Mouse (Mus musculus) gastrocnemius, adult 2 months (tissue): ENCODE data around the gene Mecom. TPM values are rescaled to one million over a fixed set of nuclear protein-coding genes. Genes with fewer than 3 reads are reported as not detected.
A peak's percentile ranks its signal among the peaks of the same experiment; 100 is the strongest.
"Not testable (repeated sequence)": the region's sequence is repeated elsewhere in the genome, so short reads cannot be mapped to it uniquely, and the experiment has no call there.

Source experiments
- DNase-seq: peaks from one replicate; pipeline ENCODE4 v3.0.0; 2022
- H3K27ac ChIP-seq: fragments of 200-600 bp; 2 replicates; pipeline ENCODE4 v1.8.1; 2022; ENCODE audit warnings: mild to moderate bottlenecking
- H3K4me3 ChIP-seq: fragments of 200-600 bp; 2 replicates; pipeline ENCODE4 v1.8.1; 2022; ENCODE audit warnings: mild to moderate bottlenecking, moderate library complexity
- CTCF ChIP-seq: fragments of 200-600 bp; IDR thresholded peaks from 2 replicates; pipeline ENCODE4 v1.8.1; 2022; ENCODE audit warnings: antibody characterized with exemption, mild to moderate bottlenecking, moderate library complexity
- intact Hi-C: fragments of 180-260 bp; cut with DNase I; formaldehyde crosslinking; loops from one replicate; pipeline ENCODE4 v1.15.1; 2025
- total RNA-seq, 2 experiments: library from RNA; stranded (reverse); gene quantifications; 2 replicates each; pipeline ENCODE4 v1.2.3; 2021

Gene Mecom
- total RNA-seq, 2 experiments from 2014 or later: 5.8 to 6.9 TPM

GRCm38 (mm10) chr3:30546831-30547369, 908 bp downstream of the Mecom start:
- Histone ChIP-seq H3K27ac (peak overlapping the region; percentile 79), H3K4me3 (peak overlapping the region; percentile 65)
- intact Hi-C loops: no loop called here
- TF ChIP-seq CTCF: no peak
- peak; percentile 78 for DNase-seq

GRCm38 (mm10) chr3:30546366-30546765, 1.4 kb downstream of the Mecom start:
- DNase-seq: no peak
- intact Hi-C loops: no loop called here
- H3K4me3 ChIP-seq: peak overlapping the region; percentile 65
- no peak for TF ChIP-seq CTCF
- H3K27ac ChIP-seq: peak overlapping the region; percentile 79

GRCm38 (mm10) chr3:30545246-30545645, 2.6 kb downstream of the Mecom start:
- Histone ChIP-seq H3K4me3 (no peak overlapping the region), H3K27ac (no peak overlapping the region)
- DNase-seq: no peak
- intact Hi-C loops: no loop called here
- TF ChIP-seq CTCF: no peak

- intact Hi-C loops: no loop called here
Observed at GRCm38 (mm10) chr3:30544305-30544704, 3.5 kb downstream of the Mecom start.

GRCm38 (mm10) chr3:30535821-30536220, 12.0 kb downstream of the Mecom start:
- no peak for DNase-seq
- Histone ChIP-seq H3K27ac (no peak overlapping the region), H3K4me3 (no peak overlapping the region)
- intact Hi-C loops: no loop called here
- no peak for TF ChIP-seq CTCF

More at GRCm38 (mm10) chr3:30544305-30544704, 3.5 kb downstream of the Mecom start:
- no peak for DNase-seq
- Histone ChIP-seq H3K4me3 (no peak overlapping the region), H3K27ac (no peak overlapping the region)
- no peak for TF ChIP-seq CTCF

GRCm38 (mm10) chr3:30520751-30521150, 27.1 kb downstream of the Mecom start:
- intact Hi-C loops, H3K4me3 ChIP-seq, DNase-seq, H3K27ac ChIP-seq: not testable (repeated sequence)
- TF ChIP-seq CTCF: peak; percentile 42

GRCm38 (mm10) chr3:30519425-30519824, 28.4 kb downstream of the Mecom start:
- no peak for DNase-seq

GRCm38 (mm10) chr3:30515795-30516170, 32.0 kb downstream of the Mecom start:
- H3K27ac ChIP-seq: no peak overlapping the region
- no peak for TF ChIP-seq CTCF
- H3K4me3 ChIP-seq: peak overlapping the region; percentile 73
- intact Hi-C loops: loop anchor here (5.0 kb wide), 2 partner anchors 518 to 703 kb away; no protein-coding TSS in a partner anchor
- no peak for DNase-seq

More at GRCm38 (mm10) chr3:30519425-30519824, 28.4 kb downstream of the Mecom start:
- intact Hi-C loops: loop anchor here (5.0 kb wide), 2 partner anchors 522 to 707 kb away; no protein-coding TSS in a partner anchor
- no peak overlapping the region for H3K27ac ChIP-seq
- no peak overlapping the region for H3K4me3 ChIP-seq
- no peak for TF ChIP-seq CTCF

GRCm38 (mm10) chr3:30514901-30515794, 32.7 kb downstream of the Mecom start:
- Histone ChIP-seq H3K4me3 (peak overlapping the region; percentile 73), H3K27ac (peak overlapping the region; percentile 70)
- intact Hi-C loops: loop anchor here (5.0 kb wide), 2 partner anchors 518 to 703 kb away; no protein-coding TSS in a partner anchor
- peak; percentile 80 for DNase-seq
- peak; percentile 81 for TF ChIP-seq CTCF

GRCm38 (mm10) chr3:30514051-30514754, 33.6 kb downstream of the Mecom start:
- Histone ChIP-seq H3K4me3 (peak overlapping the region; percentile 73), H3K27ac (peak overlapping the region; percentile 70)
- no peak for TF ChIP-seq CTCF
- intact Hi-C loops: no loop called here
- peak; percentile 20 for DNase-seq

GRCm38 (mm10) chr3:30513314-30513997, 34.4 kb downstream of the Mecom start:
- no peak for DNase-seq
- TF ChIP-seq CTCF: no peak
- Histone ChIP-seq H3K4me3 (peak overlapping the region; percentile 73), H3K27ac (peak overlapping the region; percentile 70; the same call in 1 of the 2 replicates)
- intact Hi-C loops: no loop called here

- TF ChIP-seq CTCF: no peak
- intact Hi-C loops: no loop called here
- no peak overlapping the region for H3K27ac ChIP-seq
- DNase-seq: no peak
- H3K4me3 ChIP-seq: no peak overlapping the region
Observed at GRCm38 (mm10) chr3:30512459-30513030, 35.3 kb downstream of the Mecom start.
